Mouse (Mus musculus) liver, postnatal 0 days (tissue): ENCODE results near the gene Gm28048.

Experiments
- CTCF ChIP-seq: sonication (generic); IDR thresholded peaks from 2 replicates; pipeline ENCODE4 v1.5.1; 2016; ENCODE audit warnings: antibody characterized with exemption, low read depth
- EP300 ChIP-seq: IDR thresholded peaks from 2 replicates; pipeline ENCODE4 v1.6.1; 2016; ENCODE audit warnings: antibody characterized with exemption, low read depth, mild to moderate bottlenecking

DNA sequence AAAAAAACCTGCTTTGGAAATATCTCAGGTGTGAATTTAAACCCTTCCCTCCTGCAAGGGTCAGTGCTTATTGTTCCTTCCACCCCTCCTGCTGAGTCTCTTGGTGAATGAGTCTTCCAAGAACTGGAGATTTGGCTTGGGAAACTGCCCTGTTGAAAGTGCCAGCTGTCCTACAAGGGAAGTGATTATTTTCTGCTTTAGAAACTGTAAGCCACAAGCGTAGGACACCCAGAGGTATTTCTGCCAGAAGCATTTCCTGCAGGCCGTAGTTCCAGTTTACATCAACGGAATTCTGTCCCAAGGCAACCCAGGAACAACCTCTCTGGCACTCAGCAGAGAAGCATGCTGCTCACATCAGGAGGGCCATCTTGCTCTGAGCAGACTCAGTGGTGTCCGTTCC, 108.5 kb downstream of the Gm28048 start:
- TF ChIP-seq CTCF (no peak), EP300 (no peak)
